Mouse (Mus musculus) megakaryocyte, embryonic 14.5 days (primary cell): ENCODE results near the gene Itpka.

ENCODE experiments used
- FLI1 ChIP-seq: IDR thresholded peaks from 2 replicates; pipeline ENCODE4 v1.6.1; 2012; ENCODE audit warnings: low read length, inconsistent platforms, mixed read lengths
- GATA1 ChIP-seq: IDR thresholded peaks from 3 replicates; pipeline ENCODE4 v1.6.1; 2012; ENCODE audit warnings: mixed read lengths, low read length, inconsistent platforms, borderline replicate concordance

DNA sequence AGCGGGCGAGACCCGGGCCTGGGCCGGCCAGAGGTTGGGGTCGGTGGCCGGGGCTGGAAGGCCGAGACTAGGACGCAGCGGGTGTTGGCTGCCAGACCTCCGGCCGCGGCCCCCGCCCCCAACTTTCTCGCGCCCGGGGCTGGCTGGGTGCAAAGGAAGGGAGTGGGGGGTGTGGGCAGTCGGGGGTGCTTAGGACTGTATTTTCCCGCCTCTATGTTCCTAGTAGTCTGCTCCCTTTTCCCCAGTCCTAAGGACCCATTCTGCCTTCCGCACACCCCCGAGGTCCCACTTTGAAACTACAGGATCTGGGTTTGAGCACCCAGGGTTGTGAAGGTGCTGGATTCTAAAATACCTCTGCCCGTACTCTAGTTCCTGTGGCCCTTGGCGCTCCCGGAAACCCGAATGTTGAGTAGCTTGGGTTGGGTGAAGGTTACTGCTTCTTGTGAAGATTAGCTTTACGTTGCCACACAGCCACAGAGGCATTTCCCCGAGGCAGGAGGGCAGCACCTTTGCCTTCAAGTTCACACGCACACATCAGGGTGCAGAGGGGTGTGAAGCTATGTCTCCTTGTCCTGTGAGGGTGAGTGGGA, 57.9 kb downstream of the Itpka start:
- no peak for TF ChIP-seq GATA1
- TF ChIP-seq FLI1, result no peak
